Mouse (Mus musculus): Measurements from ENCODE around the gene Ptges3l.

- no peak for TF ChIP-seq CTCF (IDR thresholded peaks at IDR 0.05; ENCODE audit: low read depth)
- TF ChIP-seq EP300 (IDR thresholded peaks at IDR 0.05; ENCODE audit: low read depth), result no peak
These were observed 29.6 kb upstream of the Ptges3l start for GRCm38 (mm10) chr11:101454702-101455101.
